Mouse (Mus musculus) megakaryocyte-erythroid progenitor cell, adult 5-6 weeks (primary cell): ENCODE measurements around the gene Sh3glb2. TPM values are rescaled to one million over a fixed set of nuclear protein-coding genes. Genes with fewer than 3 reads are reported as not detected.

Experiments
- ATAC-seq: replicated peaks from 2 replicates; pipeline ENCODE4 v1.8.0; 2016; ENCODE audit warnings: mild to moderate bottlenecking, inconsistent platforms; ENCODE audit not compliant: severe bottlenecking, poor library complexity, low FRiP score, low TSS enrichment
- total RNA-seq, 2 experiments: library from RNA; stranded (forward) in 1 of 2; stranded (reverse) in 1 of 2; fragments of 200-1000, 215-1000 nt in 1 of 2; fragments of >200 nt in 1 of 2; fragmentation: Nextera tagmentation in 1 of 2; gene quantifications; 2 replicates each; pipeline ENCODE4 v1.2.3; 2014 to 2017

Gene Sh3glb2
- total RNA-seq, 2 experiments from 2014 or later: 28.5 to 47.0 TPM

DNA sequence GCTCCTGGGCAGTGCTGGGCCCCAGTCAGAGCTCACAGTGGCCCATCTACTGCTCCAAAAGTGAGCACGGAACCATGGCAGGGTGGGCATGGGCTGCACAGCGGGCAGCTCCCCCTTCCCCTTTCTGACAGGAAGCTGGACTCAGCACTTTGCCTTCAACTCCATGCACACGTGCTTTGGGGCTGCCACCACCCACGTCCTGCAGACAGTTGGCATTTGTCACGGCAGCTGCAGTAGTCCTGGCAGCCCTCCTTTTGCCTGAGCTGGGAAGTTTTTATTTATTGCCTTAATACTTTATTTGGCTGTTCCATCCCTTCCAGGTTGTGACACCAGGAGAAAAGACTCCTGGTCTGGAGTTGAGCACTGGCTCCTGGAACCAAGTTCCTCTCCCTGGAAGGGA lies 25.7 kb upstream of the Sh3glb2 start:
- ATAC-seq: no peak

DNA sequence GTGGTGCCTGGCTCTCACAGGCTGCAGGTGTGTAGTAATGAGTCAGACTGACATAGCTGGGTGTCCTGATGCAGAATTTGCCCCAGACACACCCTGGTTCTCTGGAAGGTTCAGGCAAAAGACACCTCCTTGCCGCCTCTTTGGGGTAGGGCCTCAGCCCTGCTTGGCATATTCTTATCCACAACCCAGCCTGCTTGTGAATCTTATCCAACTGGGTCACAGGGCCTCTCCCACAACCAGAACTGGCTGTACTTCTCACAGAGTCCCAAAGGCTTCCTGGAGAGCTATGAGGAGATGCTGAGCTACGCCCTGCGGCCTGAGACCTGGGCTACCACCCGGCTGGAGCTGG lies 22.2 kb upstream of the Sh3glb2 start:
- ATAC-seq: peak; percentile 66

DNA sequence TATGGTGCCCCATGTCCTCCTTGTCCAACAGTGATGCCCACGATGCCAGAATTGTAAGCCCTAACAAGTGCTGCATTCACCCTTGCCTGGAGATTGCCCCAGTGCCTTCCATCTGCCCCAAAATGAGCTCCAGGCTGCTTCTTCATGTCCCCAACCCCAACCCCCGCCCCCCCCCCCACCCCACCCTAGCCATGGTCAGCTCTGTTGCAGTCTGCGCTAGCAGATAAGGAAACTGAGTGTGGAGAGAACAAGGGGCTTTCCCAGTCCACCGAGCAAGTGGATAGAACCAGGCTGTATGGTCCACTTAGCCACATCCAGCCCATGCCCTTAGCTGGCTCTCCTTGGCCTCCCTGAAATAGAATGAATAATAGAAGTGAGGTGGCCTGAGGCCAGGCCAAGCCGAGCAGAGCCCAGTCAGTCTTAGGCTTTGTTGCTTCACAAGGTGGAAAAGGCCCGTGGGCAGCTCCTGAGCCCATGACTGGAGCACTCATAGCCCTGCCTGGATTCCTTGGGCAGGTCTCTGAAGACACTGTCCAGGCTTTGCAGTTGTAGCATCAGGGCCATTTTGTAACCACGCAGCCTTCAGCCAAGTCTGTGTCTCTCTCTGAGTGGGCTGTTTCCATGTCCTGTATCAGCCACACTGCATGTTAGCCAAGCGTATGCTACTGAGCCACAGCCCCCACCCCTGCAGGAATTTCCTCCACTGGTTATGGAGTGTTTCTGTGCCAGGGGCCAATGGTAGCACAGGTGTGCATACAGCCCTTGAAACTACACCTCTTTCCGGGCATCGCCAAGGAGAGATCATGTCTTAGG lies 21.6 kb upstream of the Sh3glb2 start:
- 0 out of 2 replicates have a peak, but pooled peaks have one; percentile 16 for ATAC-seq

DNA sequence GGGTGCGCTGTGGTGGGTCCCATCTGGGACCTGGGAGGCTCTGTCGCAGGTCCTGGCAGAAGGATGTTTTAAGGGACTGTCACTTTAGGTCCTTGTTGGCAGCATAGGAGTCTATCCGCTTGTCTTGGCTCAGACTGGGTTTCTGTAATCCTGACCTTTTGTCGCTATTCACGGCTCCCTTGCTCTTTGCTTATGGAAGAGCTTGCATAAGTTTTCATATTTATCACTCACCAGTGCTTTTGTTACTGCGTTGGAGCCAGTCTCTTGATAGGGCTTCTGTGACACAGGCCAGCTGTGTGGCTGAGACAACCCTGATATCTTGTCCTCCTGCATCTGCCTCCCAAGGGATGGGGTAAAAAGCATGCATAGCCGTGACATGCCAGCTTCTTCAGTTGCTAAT lies 20.2 kb upstream of the Sh3glb2 start:
- no peak for ATAC-seq

DNA sequence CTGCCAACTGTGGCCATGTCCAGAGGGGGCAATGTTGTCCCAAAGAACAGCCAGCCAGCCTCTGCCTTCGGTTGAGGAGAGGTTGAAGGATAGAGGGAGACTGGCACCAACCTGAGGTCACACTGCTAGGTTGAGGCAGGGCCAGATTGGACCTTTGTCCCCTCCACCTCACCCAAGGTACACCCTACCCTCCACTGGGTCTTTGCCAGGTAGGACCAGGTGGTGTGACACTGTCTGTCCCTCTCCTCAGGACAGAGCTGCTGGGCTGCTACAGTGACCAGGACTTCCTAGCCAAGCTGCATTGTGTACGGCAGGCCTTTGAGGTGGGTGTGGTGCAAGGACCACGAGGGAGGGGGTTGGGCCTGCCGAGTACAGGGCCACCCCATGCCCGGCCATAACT lies 18.6 kb upstream of the Sh3glb2 start:
- no peak for ATAC-seq

DNA sequence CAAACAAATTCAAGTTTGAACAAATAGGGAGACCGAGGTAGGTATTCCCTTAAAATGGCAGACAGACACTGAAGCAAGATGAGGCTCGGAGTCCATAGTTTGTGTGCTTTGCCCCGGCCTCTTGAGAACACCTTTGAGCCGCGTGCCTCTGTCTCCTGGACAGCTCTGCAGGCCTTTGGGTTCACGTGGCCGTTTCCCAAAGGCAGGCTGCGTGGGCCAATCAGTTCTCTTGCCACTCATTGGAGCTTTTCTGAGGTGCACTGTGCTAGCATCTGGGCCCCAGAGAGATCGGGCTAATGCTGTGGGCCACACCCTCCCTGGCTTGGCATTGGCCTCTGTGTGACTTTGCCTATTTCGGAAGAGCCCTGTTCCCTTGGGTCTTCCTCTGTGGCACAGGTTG lies 16.8 kb upstream of the Sh3glb2 start:
- ATAC-seq: no peak

DNA sequence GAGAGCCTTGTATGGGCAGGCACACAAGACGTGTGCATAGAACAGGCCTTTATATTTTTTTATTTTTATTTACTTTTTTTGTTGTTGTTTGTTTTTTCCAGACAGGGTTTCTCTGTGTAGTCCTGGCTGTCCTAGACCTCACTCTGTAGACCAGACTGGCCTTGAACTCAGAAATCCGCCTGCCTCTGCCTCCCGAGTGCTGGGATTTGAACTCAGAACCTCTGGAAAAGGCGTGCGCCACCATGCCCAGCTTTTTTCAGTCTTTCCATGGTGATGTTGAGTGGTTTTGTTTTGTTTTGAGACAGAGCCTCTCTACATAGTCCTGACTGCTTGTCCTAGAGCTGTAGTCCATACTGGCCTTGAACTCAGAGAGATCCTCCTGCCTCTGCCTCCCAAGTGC lies 13.6 kb upstream of the Sh3glb2 start:
- ATAC-seq: no peak

DNA sequence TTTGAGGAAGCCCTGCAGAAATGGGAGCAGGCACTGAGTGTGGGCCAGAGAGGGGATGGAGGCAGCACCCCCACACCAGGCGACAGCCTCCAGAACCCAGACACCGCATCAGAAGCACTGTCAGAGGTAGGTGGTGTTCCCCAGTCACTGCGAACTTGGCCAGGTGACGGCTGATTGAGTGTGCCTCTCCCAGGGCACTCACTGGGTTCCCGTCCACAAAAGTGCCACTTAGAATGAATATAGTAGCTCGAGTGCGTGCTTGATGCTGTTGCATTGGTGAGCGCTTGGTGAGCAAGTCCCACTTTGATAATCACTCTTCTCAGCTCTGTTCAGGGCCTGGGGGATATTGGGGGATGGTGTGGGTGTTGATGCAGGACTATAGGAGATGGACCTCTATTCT lies 12.4 kb upstream of the Sh3glb2 start:
- ATAC-seq: no peak

DNA sequence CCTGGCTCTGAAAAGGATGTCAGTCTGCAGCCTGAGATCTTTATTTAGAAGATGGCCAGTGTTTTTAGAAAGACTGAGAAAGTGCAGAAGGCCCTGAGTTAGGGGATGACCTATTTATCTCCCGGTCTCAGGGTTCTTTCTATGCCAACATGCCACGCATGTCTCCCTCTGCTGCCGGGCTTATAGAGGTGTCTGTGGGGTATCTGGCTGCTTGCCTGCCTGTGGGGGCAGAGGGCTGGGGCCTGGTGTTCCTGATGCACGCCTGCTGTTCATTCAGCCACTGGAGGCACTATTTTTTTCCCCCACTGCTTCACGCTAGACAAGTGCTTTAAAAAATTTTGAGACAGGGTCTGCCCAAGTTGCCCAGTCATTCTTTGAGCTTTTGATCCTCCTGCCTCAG lies 7.1 kb upstream of the Sh3glb2 start:
- ATAC-seq: no peak

DNA sequence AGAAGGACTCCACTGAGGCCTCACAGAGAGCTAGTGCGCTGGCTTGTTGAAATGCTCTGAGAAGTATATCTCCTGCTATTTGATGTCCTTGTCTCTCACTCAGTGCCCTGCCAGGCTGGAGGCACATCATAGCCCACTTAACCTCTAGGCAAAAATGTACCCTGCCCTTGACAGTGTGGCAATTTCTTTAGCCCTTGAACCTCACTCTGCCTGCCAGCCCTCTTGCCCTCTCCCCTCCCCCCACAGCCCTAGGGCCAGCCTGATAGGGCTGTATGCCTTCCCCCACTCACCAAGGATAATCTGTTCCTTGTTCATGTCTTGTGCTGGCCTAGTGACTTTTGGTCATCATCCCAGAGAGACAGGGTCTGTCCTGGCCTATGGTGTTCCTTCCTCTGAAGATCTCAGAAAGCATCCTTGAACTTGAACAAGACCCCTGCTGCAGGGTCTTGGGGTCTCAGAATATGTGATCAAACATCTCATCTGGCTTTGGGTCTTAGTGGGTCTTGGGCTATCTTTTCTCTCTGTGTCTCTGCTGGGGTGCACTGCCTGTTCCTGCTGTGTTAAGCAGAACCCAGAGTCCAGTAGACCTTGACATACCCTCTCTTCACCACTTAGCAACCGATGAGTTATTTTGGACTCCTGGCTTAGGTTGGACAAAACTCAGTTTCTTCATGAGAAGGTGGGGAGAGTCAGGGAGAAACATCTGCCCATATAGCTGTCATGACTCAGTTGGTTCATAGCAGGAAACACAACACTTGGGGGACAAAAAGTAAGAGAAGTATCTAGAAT lies 6.3 kb upstream of the Sh3glb2 start:
- no peak for ATAC-seq

DNA sequence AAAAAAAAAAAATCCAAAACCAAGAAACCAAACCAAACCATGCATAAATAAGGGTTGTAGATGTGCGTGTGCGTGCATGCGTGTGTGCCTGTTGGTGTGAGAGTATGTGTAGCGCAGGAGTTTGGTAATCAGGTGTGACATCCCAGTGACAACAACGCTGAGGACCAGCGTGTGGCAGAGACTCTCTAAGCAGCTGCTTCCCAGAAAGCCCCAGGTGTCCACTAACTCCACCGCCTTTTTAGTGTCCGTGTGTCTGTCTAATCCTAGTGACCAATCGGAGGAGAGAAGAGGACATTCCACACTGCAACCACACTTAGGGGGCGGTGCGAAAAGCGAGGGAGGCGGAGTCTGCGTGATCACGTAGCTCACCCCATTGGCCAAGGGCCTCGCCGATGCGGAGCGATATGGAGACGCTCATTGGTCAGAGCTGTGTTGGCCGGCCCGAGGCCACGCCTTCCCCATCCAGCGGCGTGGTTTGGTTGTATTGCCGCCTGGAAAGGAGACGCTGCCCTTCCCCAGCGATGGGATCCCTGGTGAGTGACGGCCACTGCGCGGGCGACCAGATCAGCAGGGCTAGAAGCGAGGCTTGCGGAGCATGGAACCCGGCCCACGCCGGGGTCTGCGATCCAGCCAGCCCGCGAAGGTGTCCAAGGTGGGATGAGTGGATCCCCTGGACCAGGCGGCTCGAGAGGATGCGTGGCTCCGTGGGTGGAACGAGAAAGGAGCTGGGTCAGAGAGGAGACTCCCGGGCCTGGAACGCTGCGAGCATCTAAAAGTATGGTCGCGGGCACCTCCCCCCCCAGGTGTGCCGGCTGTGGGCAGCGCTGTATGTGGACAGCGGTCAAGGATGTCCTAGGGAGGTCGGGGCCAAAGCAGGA lies 4.9 kb upstream of the Sh3glb2 start, which contains the start of gene Miga2:
Gene Miga2 (plus strand): TSS at position 461 of the 878 bp plus-strand sequence.
- ATAC-seq: peak; percentile 96

DNA sequence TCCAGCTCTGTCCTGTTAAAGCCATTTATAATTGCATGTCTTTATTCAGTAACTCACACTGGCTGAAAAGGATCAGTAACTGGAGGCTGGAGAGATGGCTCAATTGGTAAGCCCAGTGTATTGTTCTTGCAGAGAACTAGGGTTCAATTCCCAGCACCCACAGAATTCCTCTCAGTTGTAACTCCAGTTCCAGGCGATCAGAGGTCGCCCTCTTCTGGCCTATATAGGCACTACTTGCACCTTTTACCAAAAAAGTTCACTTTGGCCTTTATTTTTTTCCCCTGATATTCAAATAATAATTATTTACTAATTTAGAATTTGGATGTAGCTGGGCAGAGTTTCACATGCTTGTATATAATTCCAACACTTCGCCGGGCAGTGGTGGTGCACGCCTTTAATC lies 3.7 kb upstream of the Sh3glb2 start:
- ATAC-seq: no peak

DNA sequence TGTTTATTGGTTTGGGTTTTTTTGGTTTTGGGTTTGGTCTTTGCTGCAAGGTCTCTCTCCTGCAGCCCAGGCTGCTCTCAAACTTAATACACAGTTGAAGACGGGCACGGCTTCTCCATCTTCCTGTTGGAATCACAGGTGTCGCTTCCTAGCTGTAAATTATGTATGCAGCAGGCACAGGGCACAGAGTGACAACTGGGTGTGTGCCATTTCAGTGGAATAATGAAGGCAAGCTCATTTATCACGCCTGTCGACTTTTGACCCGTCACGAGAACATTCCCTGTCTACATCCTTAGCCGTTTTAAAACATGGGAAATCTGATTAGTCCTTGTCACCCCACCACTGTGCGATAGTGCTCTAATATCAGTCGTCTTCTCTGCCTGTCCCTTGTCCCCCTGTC lies 1.5 kb upstream of the Sh3glb2 start:
- no peak for ATAC-seq

DNA sequence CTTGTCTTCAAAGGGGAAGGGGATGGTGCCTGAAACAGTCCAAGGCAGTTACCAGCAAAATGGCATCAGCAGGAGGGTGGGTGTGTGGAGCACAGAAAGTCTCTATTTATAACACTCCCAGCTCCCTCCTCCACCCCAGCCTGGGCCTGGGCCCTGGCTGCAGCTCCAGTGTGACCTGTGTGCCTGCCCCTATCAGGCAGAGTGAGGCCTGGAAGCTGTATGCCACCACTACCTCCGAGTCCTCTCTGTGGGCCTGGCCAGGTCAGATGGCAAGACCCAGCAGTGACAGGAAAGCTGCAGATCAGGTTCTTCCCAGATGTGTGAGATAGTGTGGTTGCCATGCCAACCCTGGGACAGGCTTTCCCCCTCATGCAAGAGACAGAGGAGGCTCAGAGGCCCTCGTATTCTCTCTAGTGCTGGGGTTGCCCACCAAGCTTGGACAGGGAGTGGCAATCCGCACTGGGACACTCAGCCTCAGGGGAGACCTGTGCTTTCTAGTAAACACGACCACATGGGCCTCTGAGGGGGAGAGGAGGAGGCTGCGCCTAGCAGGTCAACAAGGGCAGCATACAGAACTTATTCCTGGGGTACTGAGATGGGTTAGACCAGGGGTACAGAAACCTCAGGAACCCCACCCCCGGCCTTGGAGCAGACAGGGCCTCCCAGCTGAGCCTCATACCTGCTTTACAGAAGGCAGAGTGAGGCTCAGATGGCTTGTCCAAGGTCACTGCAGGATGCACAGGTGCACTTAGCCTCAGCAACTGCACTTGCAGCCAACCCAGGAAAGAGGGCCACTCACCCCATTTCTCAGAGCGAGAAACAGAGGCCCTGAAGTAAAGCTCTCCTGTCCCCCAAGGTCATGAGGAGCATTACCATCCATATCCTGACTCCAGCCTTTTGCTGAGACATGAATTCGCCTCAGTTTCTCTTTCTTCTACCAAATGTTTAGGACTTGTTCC lies 1.3 kb downstream of the Sh3glb2 start:
- ATAC-seq: peak; percentile 24

DNA sequence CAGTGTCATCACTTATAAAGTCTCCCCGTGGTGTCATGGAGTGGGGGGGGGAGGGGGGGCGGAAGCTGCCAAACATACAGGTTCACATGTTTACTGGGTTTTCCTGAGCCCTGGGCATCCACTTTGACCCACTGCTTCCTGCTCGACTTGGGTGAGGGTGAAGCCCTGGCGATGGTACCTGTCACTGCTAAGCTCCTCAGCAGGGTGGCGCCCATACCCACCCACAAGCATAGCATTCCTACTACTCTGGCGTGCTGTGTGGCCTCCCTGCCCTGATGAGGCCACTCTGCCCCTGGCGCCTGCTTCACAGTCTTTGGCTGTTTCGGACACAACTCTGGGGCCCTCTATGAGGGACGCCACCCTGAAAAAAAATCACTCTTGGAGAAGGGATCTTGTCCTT lies 2.2 kb downstream of the Sh3glb2 start:
- no peak for ATAC-seq

DNA sequence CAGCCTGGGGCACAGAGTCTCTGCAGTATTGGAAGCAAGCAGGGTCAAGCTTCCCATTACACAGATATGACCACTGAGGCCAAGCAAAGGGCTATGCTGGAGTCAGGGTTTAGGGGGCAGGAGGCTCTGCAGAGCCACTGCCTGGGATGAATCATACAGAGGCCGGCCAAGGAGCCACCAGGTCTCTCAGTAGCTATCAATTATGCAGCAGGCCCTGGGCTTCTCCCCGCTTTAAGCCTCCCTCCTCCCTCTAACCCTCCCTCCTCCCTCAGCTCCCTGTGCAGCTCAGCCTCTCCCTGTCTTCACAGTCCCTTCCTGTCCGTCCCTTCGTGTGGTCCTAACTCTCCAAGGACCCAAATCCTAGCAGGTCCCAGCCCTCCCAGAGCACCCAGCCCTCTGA lies 2.9 kb downstream of the Sh3glb2 start:
- ATAC-seq: no peak

DNA sequence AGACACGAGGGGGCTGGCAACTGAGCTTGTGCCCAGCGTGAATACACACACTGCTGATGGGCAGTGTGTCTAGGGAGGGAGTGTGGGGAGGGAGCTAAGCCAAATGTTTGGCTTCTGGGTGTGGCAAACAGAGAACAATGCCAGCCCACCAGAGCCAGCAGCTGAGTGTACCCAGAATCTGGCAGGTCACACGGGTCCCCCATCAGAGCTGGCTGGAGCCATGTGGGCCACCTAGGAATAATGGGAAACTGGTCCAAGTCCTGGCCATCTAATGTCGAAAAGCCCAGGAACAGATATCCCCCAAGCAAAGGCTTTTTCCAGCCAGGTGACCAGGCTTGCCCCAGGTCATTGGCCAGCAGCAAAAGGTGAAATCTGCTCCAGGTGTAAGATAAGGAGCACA lies 3.3 kb downstream of the Sh3glb2 start:
- ATAC-seq: no peak

DNA sequence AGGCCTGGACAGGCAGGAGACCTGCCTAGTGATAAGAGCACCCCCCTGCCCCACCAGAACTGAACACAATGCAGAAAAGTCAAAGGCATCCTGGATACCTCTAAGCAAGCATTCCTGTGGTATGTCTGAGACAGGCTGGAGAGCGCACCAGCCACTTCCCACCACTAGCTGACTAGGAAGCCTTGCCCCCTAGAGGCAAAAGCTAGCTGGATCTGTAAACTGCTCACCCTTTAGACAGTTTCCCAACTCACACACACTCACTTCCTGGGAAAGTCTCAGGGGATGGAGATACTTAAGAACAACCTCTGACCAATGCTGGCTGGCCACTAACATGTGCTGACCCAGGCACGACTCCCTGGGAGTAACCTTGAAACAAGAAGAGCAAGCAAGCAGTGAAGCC lies 8.0 kb downstream of the Sh3glb2 start:
- ATAC-seq: no peak

DNA sequence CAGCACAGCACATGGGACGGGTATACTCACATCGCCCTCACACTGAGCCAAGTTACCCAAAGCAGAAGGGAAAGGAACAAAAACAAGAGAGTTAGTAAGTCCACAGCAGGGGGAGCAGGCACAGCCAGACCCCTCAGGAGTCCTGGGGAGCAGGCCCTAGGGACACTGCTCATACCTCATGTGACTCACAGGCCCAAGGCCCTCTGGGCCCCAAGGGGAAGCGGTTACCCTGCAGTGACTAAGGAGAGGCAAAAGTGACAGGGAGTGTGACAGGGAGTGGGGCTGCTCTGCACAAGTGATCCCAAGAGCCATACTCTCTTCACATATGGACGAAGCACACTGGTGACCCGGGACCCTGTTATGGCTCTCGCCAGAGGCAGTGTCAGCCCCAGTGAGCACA lies 9.9 kb downstream of the Sh3glb2 start:
- ATAC-seq: no peak
